Mouse (Mus musculus) liver, adult 2 months (tissue): ENCODE measurements around the gene Psme2.

ENCODE experiments used
- CTCF ChIP-seq: fragments of 200-500 bp; IDR thresholded peaks from 2 replicates; pipeline ENCODE4 v1.5.1; 2011; ENCODE audit warnings: low read depth, low read length, control low read depth
- POLR2A ChIP-seq: fragments of 200-500 bp; IDR thresholded peaks from 2 replicates; pipeline ENCODE4 v1.6.1; 2011; ENCODE audit warnings: low read length, control low read depth; ENCODE audit not compliant: insufficient read depth; ENCODE audit errors: extremely low read depth

- TF ChIP-seq POLR2A: 0 out of 2 replicates have a peak, but pooled peaks have one; percentile 21
- TF ChIP-seq CTCF: no peak
Observed at GRCm38 (mm10) chr14:55540067-55540786, 50.7 kb downstream of the Psme2 start, which contains the start of gene Pck2.
